Mouse (Mus musculus): Measurements from ENCODE around the gene Pip5k1b.

GRCm38 (mm10) chr19:24359270-24359669 lies 196.4 kb downstream of the Pip5k1b start:
- TF ChIP-seq GATA1 (IDR thresholded peaks at IDR 0.05; ENCODE audit: low read length) (no peak), TAL1 (IDR thresholded peaks at IDR 0.05; ENCODE audit: low read length) (no peak)
